Mouse (Mus musculus): ENCODE results near the gene Gramd4.

DNA sequence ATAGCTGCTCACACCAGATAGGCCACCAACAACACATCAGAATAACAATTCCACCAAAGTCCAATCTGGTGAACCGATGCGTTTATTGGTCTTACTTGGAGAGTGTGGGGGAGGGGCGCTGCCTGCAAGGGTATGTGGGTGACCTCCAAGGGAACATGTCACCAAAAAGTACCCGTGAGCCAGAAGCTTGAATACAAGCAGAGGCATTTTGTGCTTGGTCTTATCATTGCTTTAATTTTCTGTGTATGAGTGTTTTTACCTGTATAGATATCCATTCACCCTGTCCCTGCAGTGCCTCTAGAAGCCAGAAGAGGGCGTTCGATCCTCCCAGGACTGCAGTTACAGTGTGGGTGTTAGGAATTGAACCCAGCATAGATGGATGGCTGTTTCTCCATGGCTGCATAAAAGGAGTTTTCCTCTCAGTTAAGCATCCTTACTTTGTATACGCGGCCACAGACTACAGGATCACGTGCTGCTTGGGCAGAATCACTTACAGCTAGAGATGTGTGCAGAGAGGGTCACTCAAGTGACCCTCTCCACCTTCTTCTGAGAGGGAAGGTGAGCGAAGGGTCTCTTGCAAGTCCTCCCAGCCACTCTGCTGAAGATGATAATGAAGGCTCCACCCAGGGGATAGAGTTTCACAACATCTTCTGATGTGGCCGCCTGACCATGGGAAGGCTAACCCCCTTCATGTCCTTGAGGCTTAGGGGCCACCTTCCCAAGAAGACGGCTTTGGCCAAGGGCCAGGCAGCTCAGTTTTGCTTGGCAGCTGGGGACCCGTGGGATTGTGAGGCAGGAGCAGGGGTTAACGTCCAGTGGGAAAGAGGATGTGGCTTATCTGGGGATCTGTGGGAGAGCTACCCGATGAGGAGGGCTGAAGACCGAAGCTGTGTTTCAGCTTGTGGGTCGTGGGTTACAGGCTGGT lies 28.1 kb downstream of the Gramd4 start:
- peak; percentile 51 for TF ChIP-seq CTCF (IDR thresholded peaks at IDR 0.05; ENCODE audit: low read depth)
- TF ChIP-seq EP300 (IDR thresholded peaks at IDR 0.05; ENCODE audit: low read depth): no peak

All from heart, postnatal 0 days (tissue).